Mouse (Mus musculus) forebrain, embryonic 16.5 days (tissue): ENCODE data around the gene Snx29. TPM values are rescaled to one million over a fixed set of nuclear protein-coding genes. Genes with fewer than 3 reads are reported as not detected.
"Not testable (repeated sequence)": the region's sequence is repeated elsewhere in the genome, so short reads cannot be mapped to it uniquely, and the experiment has no call there.

Experiments used
- ATAC-seq: fragments of 200-750 bp; cut with Nextera tagmentation; 2 replicates; pipeline ENCODE4 v1.8.0; 2017; ENCODE audit warnings: mild to moderate bottlenecking, moderate library complexity
- H3K27ac ChIP-seq: fragments of 300-500 bp; sonication (generic); 2 replicates; pipeline ENCODE4 v1.5.1; 2014; ENCODE audit warnings: low read length, control low read depth
- H3K27me3 ChIP-seq: fragments of 300-500 bp; sonication (generic); replicated peaks from 2 replicates; pipeline ENCODE4 v1.6.1; 2014; ENCODE audit warnings: low read length; ENCODE audit not compliant: control insufficient read depth, insufficient read depth
- H3K36me3 ChIP-seq: fragments of 300-500 bp; sonication (generic); 2 replicates; pipeline ENCODE4 v1.6.1; 2014; ENCODE audit not compliant: control insufficient read depth, insufficient read depth
- H3K4me1 ChIP-seq: fragments of 300-500 bp; sonication (generic); replicated peaks from 2 replicates; pipeline ENCODE4 v1.6.1; 2014; ENCODE audit warnings: low read length; ENCODE audit not compliant: control insufficient read depth, insufficient read depth
- H3K4me2 ChIP-seq: fragments of 300-500 bp; sonication (generic); 2 replicates; pipeline ENCODE4 v1.6.1; 2014; ENCODE audit warnings: mild to moderate bottlenecking, low read length, control low read depth
- H3K4me3 ChIP-seq: fragments of 300-500 bp; sonication (generic); replicated peaks from 2 replicates; pipeline ENCODE4 v1.5.1; 2014; ENCODE audit warnings: mild to moderate bottlenecking, low read length, control low read depth
- H3K9ac ChIP-seq: fragments of 300-500 bp; sonication (generic); replicated peaks from 2 replicates; pipeline ENCODE4 v1.6.1; 2014; ENCODE audit warnings: low read depth, low read length, control low read depth
- H3K9me3 ChIP-seq: fragments of 300-500 bp; sonication (generic); 2 replicates; pipeline ENCODE4 v1.6.1; 2016; ENCODE audit warnings: low read length; ENCODE audit not compliant: control insufficient read depth
- WGBS: fragments of 180-500 bp; shearing (Covaris S2); extraction: QIAGEN DNeasy Blood & Tissue Kit; methylation state at CpG from one replicate; pipeline ENCODE4 v1.1.7; 2014; 5-methylcytosine and 5-hydroxymethylcytosine counted together
- polyA plus RNA-seq: library from polyadenylated mRNA; unstranded; fragments of >200 nt; fragmentation: Nextera tagmentation; extraction: Ambion mirVana; gene quantifications from 2 replicates; pipeline ENCODE4 v1.2.1, GENCODE M21; 2015

The Snx29 gene
- polyA plus RNA-seq, 1 experiment from 2014 or later, result 18.5 TPM

GRCm38 (mm10) chr16:11414631-11415030 lies 91.9 kb downstream of the Snx29 start:
- ATAC-seq, result no peak
- H3K9me3 ChIP-seq, result no peaks in the 10 kb centered on the region
- no peak overlapping the region for H3K27ac ChIP-seq
- no peaks in the 10 kb centered on the region for H3K36me3 ChIP-seq
- H3K4me3 ChIP-seq, result no peak overlapping the region
- WGBS, result 76% methylated on average over 2 of the region's 2 CpGs
- no peaks in the 10 kb centered on the region for H3K27me3 ChIP-seq
- no peak overlapping the region for H3K4me2 ChIP-seq
- no peak overlapping the region for H3K9ac ChIP-seq
- H3K4me1 ChIP-seq, result no peaks in the 10 kb centered on the region

GRCm38 (mm10) chr16:11418183-11418588 lies 95.5 kb downstream of the Snx29 start:
- Histone ChIP-seq H3K27ac (no peak overlapping the region), H3K9me3 (no peaks in the 10 kb centered on the region), H3K4me2 (no peak overlapping the region), H3K9ac (no peak overlapping the region), H3K4me1 (no peaks in the 10 kb centered on the region), H3K27me3 (no peaks in the 10 kb centered on the region), H3K36me3 (no peaks in the 10 kb centered on the region), H3K4me3 (no peak overlapping the region)
- WGBS, result 14% methylated on average over 7 of the region's 7 CpGs
- ATAC-seq, result peak; percentile 84

GRCm38 (mm10) chr16:11420311-11421080 lies 97.8 kb downstream of the Snx29 start:
- Histone ChIP-seq H3K9ac (no peak overlapping the region), H3K4me1 (no peaks in the 10 kb centered on the region; the same call in 1 of the 2 replicates), H3K4me3 (no peak overlapping the region), H3K9me3 (no peaks in the 10 kb centered on the region), H3K4me2 (no peak overlapping the region), H3K27ac (no peak overlapping the region), H3K27me3 (no peaks in the 10 kb centered on the region), H3K36me3 (no peaks in the 10 kb centered on the region)
- 84% methylated on average over 12 of the region's 12 CpGs for WGBS
- no peak for ATAC-seq

- Histone ChIP-seq H3K9me3 (no peaks in the 10 kb centered on the region), H3K4me3 (no peak overlapping the region), H3K4me1 (no peaks in the 10 kb centered on the region; the same call in 1 of the 2 replicates), H3K9ac (no peak overlapping the region), H3K4me2 (no peak overlapping the region), H3K36me3 (0 out of 2 replicates have a peak, but pooled peaks cover 2% of the 10 kb centered on the region), H3K27me3 (no peaks in the 10 kb centered on the region), H3K27ac (no peak overlapping the region)
- WGBS, result 91% methylated on average over 1 of the region's 1 CpGs
- no peak for ATAC-seq
Observed at GRCm38 (mm10) chr16:11422165-11422564, 99.5 kb downstream of the Snx29 start.

- 94% methylated on average over 2 of the region's 2 CpGs for WGBS
- no peak overlapping the region for H3K4me2 ChIP-seq
- no peak overlapping the region for H3K27ac ChIP-seq
- ATAC-seq, result no peak; the same call in 1 of the 2 replicates
- H3K9ac ChIP-seq, result no peak overlapping the region
- H3K9me3 ChIP-seq, result no peaks in the 10 kb centered on the region
- H3K4me1 ChIP-seq, result no peaks in the 10 kb centered on the region; the same call in 1 of the 2 replicates
- H3K27me3 ChIP-seq, result no peaks in the 10 kb centered on the region
- 0 out of 2 replicates have a peak, but pooled peaks cover 2% of the 10 kb centered on the region for H3K36me3 ChIP-seq
- no peak overlapping the region for H3K4me3 ChIP-seq
Observed at GRCm38 (mm10) chr16:11422889-11423610, 100.3 kb downstream of the Snx29 start.

DNA sequence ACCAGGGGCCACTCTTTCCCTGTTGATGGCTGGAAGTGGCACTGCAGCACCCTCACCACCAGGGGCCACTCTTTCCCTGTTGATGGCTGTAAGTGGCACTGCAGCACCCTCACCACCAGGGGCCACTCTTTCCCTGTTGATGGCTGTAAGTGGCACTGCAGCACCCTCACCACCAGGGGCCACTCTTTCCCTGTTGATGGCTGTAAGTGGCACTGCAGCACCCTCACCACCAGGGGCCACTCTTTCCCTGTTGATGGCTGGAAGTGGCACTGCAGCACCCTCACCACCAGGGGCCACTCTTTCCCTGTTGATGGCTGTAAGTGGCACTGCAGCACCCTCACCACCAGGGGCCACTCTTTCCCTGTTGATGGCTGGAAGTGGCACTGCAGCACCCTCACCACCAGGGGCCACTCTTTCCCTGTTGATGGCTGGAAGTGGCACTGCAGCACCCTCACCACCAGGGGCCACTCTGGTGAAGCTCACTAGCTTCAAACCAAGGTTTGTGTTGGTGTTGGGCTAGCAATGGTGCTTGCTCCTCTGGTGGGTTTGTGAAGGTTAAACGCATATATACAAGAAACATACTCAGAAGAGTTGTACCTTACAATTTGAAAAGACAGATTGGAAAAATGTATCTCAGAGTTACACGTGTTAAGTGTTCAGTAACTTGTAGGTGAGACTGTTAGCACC lies 101.0 kb downstream of the Snx29 start:
- 89% methylated on average over 2 of the region's 2 CpGs for WGBS
- H3K4me1 ChIP-seq, result not testable (repeated sequence)

GRCm38 (mm10) chr16:11424568-11425145 lies 101.9 kb downstream of the Snx29 start:
- 88% methylated on average over 9 of the region's 9 CpGs for WGBS
- Histone ChIP-seq H3K4me2 (no peak overlapping the region), H3K4me3 (no peak overlapping the region), H3K9ac (no peak overlapping the region), H3K4me1 (no peaks in the 10 kb centered on the region; the same call in 1 of the 2 replicates), H3K9me3 (no peaks in the 10 kb centered on the region), H3K27me3 (no peaks in the 10 kb centered on the region), H3K36me3 (0 out of 2 replicates have a peak, but pooled peaks cover 2% of the 10 kb centered on the region), H3K27ac (no peak overlapping the region)
- ATAC-seq, result no peak

More for the DNA sequence above, 101.0 kb downstream of the Snx29 start:
- H3K4me2 ChIP-seq, H3K9me3 ChIP-seq, ATAC-seq, H3K9ac ChIP-seq, H3K27ac ChIP-seq, H3K4me3 ChIP-seq, H3K27me3 ChIP-seq, H3K36me3 ChIP-seq: not testable (repeated sequence)

DNA sequence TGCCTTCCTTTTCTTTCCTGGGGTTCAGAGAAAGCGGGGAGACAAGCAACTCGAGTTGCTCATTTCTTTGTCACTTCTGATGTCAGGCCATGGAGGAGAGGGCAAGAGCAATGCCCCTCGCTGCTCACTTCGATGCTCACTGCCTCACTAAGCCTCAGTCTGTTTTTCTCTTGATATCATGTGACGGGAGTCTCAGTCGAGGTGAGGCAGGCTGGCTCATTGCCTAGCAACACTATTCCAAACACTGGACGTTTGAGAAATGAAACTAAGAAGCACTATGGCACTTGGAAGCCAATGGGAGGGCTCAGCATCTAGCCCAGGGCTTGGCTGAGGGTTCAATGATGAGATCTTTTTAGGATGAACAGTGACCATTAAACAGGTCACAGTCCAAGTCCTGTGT lies 102.6 kb downstream of the Snx29 start:
- H3K9me3 ChIP-seq, result no peaks in the 10 kb centered on the region
- 53% methylated on average over 7 of the region's 7 CpGs for WGBS
- H3K4me1 ChIP-seq, result no peaks in the 10 kb centered on the region; the same call in 1 of the 2 replicates
- H3K4me3 ChIP-seq, result no peak overlapping the region
- no peak overlapping the region for H3K27ac ChIP-seq
- no peak overlapping the region for H3K9ac ChIP-seq
- H3K4me2 ChIP-seq, result no peak overlapping the region
- H3K36me3 ChIP-seq, result 0 out of 2 replicates have a peak, but pooled peaks cover 2% of the 10 kb centered on the region
- no peaks in the 10 kb centered on the region for H3K27me3 ChIP-seq
- no peak for ATAC-seq
